Mouse (Mus musculus): ENCODE measurements around the gene Tmem254a.
"Not testable (repeated sequence)": the region's sequence is repeated elsewhere in the genome, so short reads cannot be mapped to it uniquely, and the experiment has no call there.

The Tmem254a gene

DNA sequence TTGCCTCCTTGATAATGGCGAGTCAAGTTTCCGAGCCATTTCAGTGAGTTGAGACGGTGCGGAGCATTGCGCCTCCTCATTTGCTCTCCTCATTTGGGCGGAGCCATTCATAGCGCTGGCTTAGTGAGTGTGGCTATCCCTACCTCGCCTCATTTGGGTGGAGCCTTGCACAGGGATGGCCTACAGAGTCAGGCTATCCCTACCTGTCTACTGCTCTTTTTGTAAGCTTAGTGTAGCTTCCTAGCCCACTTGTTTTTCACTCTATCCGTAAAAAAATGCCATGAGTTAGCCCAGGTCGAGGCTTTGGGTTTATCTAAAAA lies at the start of gene Tmem254a:
Gene Tmem254a, minus strand, starts transcription at position 111 of the 320 bp plus-strand sequence.
- DNase-seq (ENCODE audit: low spot score in 2 of 2): not testable (repeated sequence)

DNA sequence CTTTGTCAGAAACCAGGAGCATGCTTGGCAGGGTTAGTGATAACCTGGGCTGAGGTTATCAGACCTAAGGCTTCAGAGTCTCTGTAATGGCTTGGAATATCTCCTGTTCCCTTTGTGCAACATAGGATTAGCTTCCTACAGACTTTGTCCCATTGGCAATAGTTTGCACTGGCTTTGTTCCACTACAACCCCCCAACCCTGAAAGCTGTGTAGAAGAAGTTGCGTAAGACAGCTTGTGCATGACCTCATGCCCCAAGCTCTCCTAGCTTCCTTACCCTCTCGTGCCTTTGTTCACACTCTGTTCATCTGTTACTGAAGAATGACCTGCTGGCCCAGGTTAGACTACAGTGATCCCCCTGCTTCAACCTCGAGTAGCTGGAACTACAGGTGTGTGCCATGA lies 30.4 kb upstream of the Tmem254a start:
- not testable (repeated sequence) for DNase-seq (ENCODE audit: low spot score in 2 of 2)

DNA sequence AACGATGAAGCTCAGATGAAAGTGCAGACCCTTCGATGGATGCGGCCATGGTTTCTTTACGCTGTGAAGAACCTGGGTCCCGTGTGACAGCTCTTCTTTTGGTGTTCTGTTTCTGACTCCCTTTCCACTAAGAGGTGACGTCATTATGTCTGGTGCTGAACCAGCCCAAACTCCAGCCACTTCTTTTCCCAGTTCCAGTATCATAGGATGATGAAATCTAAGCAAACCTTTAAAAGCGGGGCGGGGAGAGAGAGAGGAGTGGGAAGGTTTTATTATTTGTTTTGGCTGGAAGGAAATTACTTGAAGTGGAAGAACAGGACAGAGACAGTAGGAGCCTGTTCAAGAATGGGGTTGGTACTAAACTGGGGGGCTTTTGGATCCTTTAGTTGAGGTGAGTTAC lies 10.5 kb upstream of the Tmem254a start, which contains the start of gene Cphx1:
Gene Cphx1, plus strand, starts transcription at position 301 of the 400 bp plus-strand sequence.
- not testable (repeated sequence) for DNase-seq (ENCODE audit: low spot score in 2 of 2)

DNA sequence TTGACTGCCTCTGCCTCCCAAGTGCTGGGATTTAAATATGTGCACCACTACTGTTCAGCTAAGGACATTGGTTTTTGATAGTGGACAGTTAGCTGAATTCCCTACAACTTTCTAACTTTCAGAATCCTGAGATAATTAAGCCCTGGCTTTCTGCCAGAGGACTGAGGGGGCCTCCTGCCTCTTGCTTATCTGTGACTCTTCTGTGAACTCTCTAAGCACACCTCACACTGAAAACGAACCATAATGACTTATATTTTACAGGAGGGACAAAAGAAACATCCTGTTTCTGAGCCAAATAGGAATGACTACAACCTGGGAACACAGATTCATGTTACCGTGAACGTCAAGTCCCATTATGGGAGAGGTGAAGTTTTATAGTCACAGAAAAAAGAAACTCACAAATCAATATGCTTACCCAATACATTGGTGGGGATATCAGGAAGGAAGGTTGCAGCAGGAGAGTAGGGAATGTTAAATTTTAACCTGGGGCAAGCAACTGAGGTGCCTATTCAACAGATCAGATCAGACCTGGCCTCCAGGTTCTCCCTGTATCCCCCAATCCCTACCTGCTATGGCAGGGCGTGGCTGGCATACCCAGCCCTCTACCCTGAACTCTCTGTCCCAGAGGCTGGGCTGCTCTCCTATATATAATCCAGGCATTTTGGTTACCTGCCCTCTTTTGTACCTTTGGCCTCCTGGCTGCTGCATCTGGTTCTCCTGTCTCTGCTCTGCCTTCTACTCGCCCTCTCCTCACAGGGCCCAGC lies 9.6 kb upstream of the Tmem254a start:
- DNase-seq (ENCODE audit: low spot score in 2 of 2): not testable (repeated sequence)

DNA sequence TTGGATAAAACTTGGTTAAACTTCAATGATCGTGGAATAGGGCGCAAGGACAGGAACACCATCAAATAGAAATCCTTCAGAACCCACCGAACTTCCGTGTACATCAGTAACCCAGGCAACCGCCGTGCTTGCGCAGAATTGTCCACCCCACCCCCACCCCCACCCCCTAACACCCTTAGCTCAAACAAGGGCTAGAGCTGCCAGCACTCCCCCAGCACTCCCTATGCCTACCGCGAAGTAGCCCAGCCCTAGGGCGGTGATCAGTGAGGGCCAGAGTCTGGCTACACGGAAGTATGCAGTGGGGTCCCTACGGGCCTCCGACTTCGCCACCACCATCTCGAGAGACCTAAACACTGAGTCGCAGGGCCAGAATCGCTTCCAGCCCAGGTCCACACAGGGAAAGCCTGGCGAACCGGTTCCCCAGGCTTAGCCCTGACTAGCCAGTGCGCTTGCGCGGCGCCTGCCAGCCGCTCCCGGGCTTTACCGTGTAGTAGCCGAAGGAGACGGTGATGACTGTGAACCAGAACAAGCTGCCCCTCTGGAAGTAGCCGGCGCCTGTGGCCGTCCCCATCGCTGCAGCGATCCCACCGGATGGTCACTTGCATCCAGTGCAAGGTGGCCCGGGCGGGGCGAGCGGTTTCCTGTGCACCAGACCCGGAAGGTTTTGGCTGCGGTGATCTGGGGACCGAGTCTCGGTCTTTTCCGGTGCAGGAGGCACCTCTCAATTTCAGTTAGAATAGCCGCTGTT lies 484 bp downstream of the Tmem254a start:
- DNase-seq (ENCODE audit: low spot score in 2 of 2): not testable (repeated sequence)

DNA sequence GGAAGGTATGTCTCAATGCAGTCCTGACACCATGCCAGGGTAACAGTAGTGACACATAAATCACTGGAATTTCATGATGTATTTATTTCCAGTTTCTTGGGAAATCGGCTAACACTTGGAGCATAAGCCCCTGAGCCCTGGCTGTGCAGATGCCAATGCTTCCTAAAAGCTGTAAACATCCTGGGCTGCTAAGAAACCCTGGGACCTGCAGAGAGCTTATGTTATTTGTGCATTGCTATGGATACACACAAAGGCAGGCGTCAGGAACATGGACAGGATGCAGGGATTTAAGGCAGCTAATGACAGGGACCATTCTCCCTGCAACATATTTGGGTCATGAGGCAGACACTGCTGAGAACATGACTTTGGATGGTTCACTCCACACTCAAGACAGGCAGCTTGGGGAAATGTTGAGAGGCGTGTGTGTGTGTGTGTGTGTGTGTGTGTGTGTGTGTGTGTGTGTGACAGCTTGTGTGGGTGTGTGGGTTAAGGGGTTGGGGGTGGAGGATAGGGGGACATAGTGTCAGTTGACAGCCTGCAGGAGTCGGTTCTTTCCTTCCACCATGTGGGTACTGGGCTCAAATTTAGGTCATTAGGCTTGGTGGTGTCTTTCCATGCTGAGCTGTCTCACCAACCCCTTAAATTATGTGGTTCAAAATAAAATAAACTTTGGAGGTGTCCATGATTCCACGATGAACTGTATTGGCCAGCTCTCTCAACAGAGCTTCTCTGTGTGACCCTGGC lies 8.9 kb downstream of the Tmem254a start:
- not testable (repeated sequence) for DNase-seq (ENCODE audit: low spot score in 2 of 2)

DNA sequence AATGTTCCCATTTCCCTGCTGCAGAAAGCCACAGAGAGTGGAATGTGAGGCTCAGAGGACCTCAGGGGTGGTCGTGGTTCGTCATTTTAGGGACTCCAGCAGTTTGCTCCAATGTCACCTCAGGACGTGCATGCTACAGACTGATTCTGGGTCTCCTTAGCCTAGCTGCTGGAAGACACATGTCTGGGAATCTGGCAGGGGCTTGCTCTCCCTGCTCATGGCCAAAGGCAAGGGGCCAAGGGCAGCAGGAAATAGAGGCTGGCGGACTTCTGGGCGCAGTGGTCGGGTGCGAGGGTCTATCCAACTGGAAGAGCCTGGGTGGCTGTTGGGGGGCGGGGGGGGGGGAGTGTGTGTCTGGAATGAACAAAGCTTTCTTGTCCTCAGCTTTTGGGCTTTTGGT lies 18.5 kb downstream of the Tmem254a start:
- not testable (repeated sequence) for DNase-seq (ENCODE audit: low spot score in 2 of 2)

DNA sequence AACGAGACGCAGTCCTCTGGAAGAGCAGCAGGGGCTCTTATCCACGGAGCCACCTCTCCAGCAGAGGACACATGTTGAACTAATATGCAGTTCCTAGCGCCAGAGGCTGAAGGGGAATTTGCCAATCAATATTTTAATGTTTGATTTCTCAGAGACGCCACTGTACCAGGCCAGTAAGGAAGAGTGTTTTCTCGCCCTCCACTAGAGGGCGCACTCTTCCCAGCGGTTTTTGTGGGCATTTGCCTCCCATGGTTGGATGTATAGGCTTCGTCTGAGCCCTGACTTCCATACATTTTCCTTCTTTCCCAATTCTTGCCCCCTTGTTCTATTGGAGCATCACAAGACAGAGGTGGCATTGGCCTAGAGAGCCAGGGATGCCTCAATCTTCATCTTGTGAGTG lies 20.2 kb downstream of the Tmem254a start:
- not testable (repeated sequence) for DNase-seq (ENCODE audit: low spot score in 2 of 2)

DNA sequence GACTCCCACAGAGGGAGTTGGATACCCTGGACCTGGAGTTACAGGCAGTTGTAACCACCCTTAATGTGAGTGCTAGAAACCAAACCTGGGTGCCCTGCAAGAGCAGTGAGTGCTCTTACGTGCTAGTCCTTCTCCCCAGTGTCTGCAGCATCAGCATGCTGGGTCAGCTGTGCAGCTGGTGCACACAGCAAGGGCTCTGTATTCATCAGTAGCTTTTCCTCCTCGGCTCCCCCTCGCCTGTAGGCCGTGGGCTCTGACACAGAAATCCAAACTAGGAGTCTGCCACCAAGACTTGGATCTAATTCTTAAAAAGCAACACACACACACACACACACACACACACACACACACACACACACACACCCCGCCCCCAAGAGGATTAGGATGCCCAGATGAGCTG lies 22.2 kb downstream of the Tmem254a start:
- DNase-seq (ENCODE audit: low spot score in 2 of 2): not testable (repeated sequence)

DNA sequence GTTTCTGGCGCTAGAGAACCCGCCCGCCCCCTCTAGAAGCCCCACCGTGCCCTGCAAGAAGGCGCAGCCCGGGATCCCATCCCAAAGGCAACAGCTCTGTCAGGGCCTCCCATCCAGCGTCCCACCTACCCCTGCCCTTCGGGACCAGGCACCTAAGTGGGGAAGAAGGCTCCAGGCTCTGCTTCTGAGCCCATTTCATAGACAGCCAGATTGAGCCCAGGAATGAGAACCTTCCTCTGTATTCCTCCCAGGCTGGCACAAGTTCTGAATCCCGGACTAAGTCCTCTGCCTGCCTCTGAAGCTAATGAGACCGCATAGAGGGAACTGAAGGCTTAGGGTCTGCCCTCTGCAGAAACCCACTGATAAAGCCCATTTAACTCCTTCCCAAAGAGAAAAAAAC lies 24.5 kb downstream of the Tmem254a start, which contains the start of gene Plac9a:
Gene Plac9a, minus strand, starts transcription at position 101 of the 400 bp plus-strand sequence.
- not testable (repeated sequence) for DNase-seq (ENCODE audit: low spot score in 2 of 2)

DNA sequence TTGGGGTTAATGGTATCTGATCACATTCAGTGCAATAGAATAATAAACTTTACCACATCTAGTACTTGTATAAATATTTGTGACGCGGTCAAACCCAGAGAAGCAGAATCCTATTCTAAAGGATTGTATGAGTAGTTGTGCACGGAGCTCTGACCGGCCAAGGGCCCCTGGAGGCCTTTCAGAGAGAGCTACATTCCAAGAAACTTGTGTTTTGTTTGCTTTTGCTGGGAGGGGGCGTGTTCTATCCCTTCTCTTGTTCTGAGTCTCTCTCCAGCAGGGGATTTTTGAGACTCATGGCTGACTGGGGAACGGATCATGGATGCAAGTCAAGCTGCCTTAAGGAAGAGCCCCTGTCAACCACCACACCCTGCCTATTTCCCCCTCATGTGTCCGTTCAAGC lies 31.8 kb downstream of the Tmem254a start:
- DNase-seq (ENCODE audit: low spot score in 2 of 2): not testable (repeated sequence)

DNA sequence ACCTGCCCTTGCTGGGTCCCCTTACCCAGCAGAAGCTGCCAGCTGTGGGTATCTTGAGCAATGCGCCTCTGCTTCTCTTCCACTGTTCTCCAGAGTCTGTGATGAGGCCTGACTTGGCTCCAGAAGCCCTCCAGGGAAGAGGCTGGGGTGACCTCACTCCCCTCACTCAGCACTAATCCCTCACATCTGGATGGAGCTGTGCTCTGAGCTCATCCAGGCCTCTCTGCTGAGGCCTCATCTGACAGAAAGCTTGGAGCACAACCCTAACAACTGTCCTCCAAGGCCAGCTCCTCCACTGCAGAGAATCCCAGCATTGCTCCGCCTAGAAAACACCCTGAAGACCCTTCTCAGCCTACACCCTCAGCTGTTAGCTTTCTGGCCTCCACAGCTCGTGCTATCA lies 32.9 kb downstream of the Tmem254a start:
- DNase-seq (ENCODE audit: low spot score in 2 of 2): not testable (repeated sequence)

DNA sequence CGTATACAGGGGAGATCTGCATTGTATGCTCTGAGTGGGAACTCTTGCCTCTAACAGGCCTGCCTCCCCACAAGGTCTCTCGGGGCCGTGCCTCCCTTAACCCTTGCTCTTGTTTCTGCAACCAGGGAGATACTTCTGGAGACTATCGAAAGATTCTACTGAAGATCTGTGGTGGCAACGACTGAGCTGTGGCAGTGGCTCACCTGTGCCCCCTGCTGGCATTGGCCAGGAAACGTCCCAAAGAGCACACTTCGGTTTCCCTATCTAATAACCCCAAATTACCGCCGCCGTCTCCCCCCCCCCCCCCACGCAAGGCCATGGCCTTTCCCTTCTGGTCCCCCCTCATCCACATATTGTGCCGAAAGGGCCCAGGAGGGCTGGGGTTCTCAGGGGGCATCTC lies 41.6 kb downstream of the Tmem254a start:
- not testable (repeated sequence) for DNase-seq (ENCODE audit: low spot score in 2 of 2)

DNA sequence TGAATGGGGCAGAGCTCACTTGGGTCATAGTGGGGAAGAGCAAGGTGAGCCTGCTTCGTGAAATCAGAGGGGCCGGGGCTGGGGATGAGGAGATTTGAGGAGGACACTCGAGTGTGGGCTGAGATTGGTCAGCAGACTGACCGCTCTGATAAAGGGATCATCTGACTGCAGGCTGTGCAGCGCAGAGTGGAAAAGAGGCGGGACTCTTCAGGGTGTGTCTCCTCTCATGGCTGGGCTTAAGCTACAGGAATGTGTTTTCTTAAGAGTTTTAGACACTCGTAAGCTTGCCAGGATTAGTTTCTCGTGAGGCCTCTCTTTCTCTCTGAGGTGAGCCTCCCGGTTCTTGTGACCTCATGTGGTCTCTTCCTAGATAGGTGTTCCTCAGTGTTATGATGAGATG lies 45.7 kb downstream of the Tmem254a start:
- not testable (repeated sequence) for DNase-seq (ENCODE audit: low spot score in 2 of 2)

DNA sequence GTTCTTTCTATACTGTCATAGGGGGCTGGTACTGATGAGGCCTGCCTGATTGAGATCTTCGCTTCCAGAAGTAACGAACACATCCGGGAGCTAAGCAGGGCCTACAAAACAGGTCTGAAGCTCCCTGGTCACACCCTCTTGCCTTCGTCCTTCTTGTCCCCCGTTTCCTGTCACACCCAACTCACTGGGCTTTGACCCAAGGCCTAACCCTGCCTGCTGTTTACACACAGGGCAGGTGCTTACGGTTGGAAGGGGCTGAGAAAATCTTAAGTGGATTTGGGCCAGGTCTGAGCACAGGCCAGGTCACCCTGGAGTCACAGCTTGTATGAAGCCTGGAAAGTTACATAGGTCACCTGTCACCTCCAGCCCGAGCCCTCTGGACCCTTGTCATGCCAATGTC lies 50.8 kb downstream of the Tmem254a start:
- not testable (repeated sequence) for DNase-seq (ENCODE audit: low spot score in 2 of 2)
